Mouse (Mus musculus) E14TG2a.4 (cell line): Measurements from ENCODE around the gene Tmem270.

ENCODE experiments used
- H3K27me3 ChIP-seq: 2 replicates; pipeline ENCODE4 v1.6.1; 2014; ENCODE audit warnings: low read length, control low read depth; ENCODE audit not compliant: insufficient read depth
- H3K36me3 ChIP-seq: 2 replicates; pipeline ENCODE4 v1.6.1; 2014; ENCODE audit warnings: low read length, control low read depth; ENCODE audit not compliant: insufficient read depth
- H3K4me1 ChIP-seq: replicated peaks from 2 replicates; pipeline ENCODE4 v1.6.1; 2014; ENCODE audit warnings: low read depth, low read length, control low read depth
- H3K4me3 ChIP-seq: replicated peaks from 2 replicates; pipeline ENCODE4 v1.5.1; 2014; ENCODE audit warnings: mild to moderate bottlenecking, low read length
- H3K9me3 ChIP-seq: 2 replicates; pipeline ENCODE4 v1.6.1; 2014; ENCODE audit warnings: low read length, control low read depth
- CTCF ChIP-seq: conservative IDR thresholded peaks from 2 replicates; pipeline ENCODE4 v1.5.1; 2014; ENCODE audit warnings: low read length
- NANOG ChIP-seq: IDR thresholded peaks from 2 replicates; pipeline ENCODE4 v1.6.1; 2014; ENCODE audit warnings: borderline replicate concordance, low read length, mixed read lengths
- POU5F1 ChIP-seq: IDR thresholded peaks from 2 replicates; pipeline ENCODE4 v1.6.1; 2014; ENCODE audit warnings: low read length, borderline replicate concordance

Tmem270 gene

GRCm38 (mm10) chr5:134906633-134907032 is at the start of gene Tmem270:
TSS of gene Tmem270 (minus strand) at chr5:134906733.
- TF ChIP-seq NANOG (no peak), CTCF (no peak), POU5F1 (no peak)
- no peaks in the 10 kb centered on the region for H3K36me3 ChIP-seq
- H3K9me3 ChIP-seq: no peaks in the 10 kb centered on the region
- H3K4me1 ChIP-seq: peaks cover 10% of the 10 kb centered on the region
- no peak within 1 kb of the TSS for H3K4me3 ChIP-seq
- no peaks in the 10 kb centered on the region for H3K27me3 ChIP-seq

GRCm38 (mm10) chr5:134955491-134955890 is 49.0 kb upstream of the Tmem270 start:
- TF ChIP-seq POU5F1: no peak
- TF ChIP-seq CTCF: no peak
- TF ChIP-seq NANOG: no peak
- Histone ChIP-seq H3K4me3 (no peak overlapping the region), H3K36me3 (no peaks in the 10 kb centered on the region), H3K9me3 (no peaks in the 10 kb centered on the region), H3K4me1 (peaks cover 80% of the 10 kb centered on the region), H3K27me3 (no peaks in the 10 kb centered on the region)

- Histone ChIP-seq H3K4me3 (peak overlapping the region; percentile 75), H3K27me3 (no peaks in the 10 kb centered on the region), H3K9me3 (no peaks in the 10 kb centered on the region), H3K36me3 (no peaks in the 10 kb centered on the region), H3K4me1 (peaks cover 84% of the 10 kb centered on the region)
- TF ChIP-seq CTCF (no peak), POU5F1 (no peak), NANOG (no peak)
These were observed 44.7 kb upstream of the Tmem270 start for GRCm38 (mm10) chr5:134951053-134951884.

DNA sequence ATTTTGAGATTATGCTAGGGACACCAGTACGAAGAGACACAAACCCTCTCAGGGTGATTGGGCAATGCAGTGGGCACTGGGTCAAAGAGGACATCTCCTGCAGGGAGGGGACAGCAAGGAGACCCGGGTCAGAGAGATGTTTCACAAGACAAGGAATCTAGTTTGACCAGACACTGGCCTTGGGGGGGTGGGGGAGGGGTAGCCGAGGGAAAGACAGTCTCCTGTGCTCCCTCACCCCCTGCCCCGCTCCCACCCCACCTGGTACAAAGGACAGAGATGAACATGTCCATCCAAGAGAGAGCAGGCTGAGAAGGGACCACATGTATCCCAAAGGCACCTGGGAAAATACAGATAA is 41.5 kb upstream of the Tmem270 start:
- Histone ChIP-seq H3K4me1 (peaks cover 81% of the 10 kb centered on the region), H3K27me3 (no peaks in the 10 kb centered on the region), H3K36me3 (peaks cover 16% of the 10 kb centered on the region; the same call in 1 of the 2 replicates), H3K4me3 (peak overlapping the region; percentile 93; the same call in 1 of the 2 replicates), H3K9me3 (no peaks in the 10 kb centered on the region)
- TF ChIP-seq POU5F1 (no peak), NANOG (no peak), CTCF (no peak)

- peaks cover 16% of the 10 kb centered on the region; the same call in 1 of the 2 replicates for H3K36me3 ChIP-seq
- peaks cover 81% of the 10 kb centered on the region for H3K4me1 ChIP-seq
- H3K27me3 ChIP-seq: no peaks in the 10 kb centered on the region
- TF ChIP-seq CTCF (no peak), POU5F1 (no peak), NANOG (no peak)
- peak overlapping the region; percentile 93 for H3K4me3 ChIP-seq
- H3K9me3 ChIP-seq: no peaks in the 10 kb centered on the region
These were observed 41.0 kb upstream of the Tmem270 start for GRCm38 (mm10) chr5:134947420-134948084.

DNA sequence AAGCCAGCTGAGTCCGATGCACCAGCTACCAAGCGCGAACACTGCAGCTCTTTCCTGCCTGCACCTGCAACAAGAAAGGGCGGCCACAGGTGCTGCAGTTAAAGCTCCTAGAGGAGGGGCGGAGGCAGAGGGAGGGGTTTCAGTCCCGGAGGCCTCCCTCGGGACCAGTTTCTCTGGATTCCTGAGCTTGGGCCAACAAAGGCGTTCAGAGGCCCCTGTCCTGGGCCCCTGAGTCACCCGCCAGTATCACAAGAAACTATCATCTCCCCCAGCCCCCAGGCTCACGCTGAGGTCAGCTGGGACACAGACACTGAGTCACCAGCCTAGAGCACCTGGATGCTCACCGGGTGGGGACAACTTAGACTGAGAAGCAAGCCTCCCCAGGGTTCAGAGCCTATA is 40.3 kb upstream of the Tmem270 start, which contains the start of gene Cldn4:
Gene Cldn4, minus strand, starts transcription at position 78 of the 399 bp plus-strand sequence.
- Histone ChIP-seq H3K4me1 (peaks cover 83% of the 10 kb centered on the region), H3K4me3 (peak within 1 kb of the TSS; percentile 93), H3K36me3 (peaks cover 16% of the 10 kb centered on the region; the same call in 1 of the 2 replicates), H3K9me3 (no peaks in the 10 kb centered on the region), H3K27me3 (no peaks in the 10 kb centered on the region)
- TF ChIP-seq CTCF: no peak
- TF ChIP-seq NANOG: no peak
- no peak for TF ChIP-seq POU5F1

- no peaks in the 10 kb centered on the region for H3K27me3 ChIP-seq
- TF ChIP-seq CTCF (no peak), POU5F1 (no peak), NANOG (no peak)
These were observed 39.7 kb upstream of the Tmem270 start for GRCm38 (mm10) chr5:134946063-134946856.

More at GRCm38 (mm10) chr5:134946063-134946856, 39.7 kb upstream of the Tmem270 start:
- H3K4me3 ChIP-seq: peak overlapping the region; percentile 93
- H3K4me1 ChIP-seq: peaks cover 83% of the 10 kb centered on the region
- H3K36me3 ChIP-seq: peaks cover 18% of the 10 kb centered on the region
- H3K9me3 ChIP-seq: no peaks in the 10 kb centered on the region
